Mouse (Mus musculus) limb, embryonic 11.5 days (tissue): ENCODE results near the gene Cyp8b1. TPM values are rescaled to one million over a fixed set of nuclear protein-coding genes. Genes with fewer than 3 reads are reported as not detected.
A peak's percentile ranks its signal among the peaks of the same experiment; 100 is the strongest.

Experiments
- ATAC-seq: fragments of 200-750 bp; cut with Nextera tagmentation; 2 replicates; pipeline ENCODE4 v1.8.0; 2017; ENCODE audit warnings: low read depth; ENCODE audit not compliant: insufficient number of reproducible peaks, low FRiP score, low TSS enrichment
- DNase-seq: peaks from one replicate; pipeline ENCODE4 v3.0.0-alpha.2; 2015; ENCODE audit warnings: low spot score
- H3K27ac ChIP-seq: fragments of 300-500 bp; sonication (generic); replicated peaks from 2 replicates; pipeline ENCODE4 v1.5.1; 2014; ENCODE audit warnings: low read depth, mild to moderate bottlenecking, low read length
- H3K27me3 ChIP-seq: fragments of 300-500 bp; sonication (generic); 2 replicates; pipeline ENCODE4 v1.6.1; 2014; ENCODE audit warnings: mild to moderate bottlenecking, low read length, mixed read lengths; ENCODE audit not compliant: control insufficient read depth, insufficient read depth
- H3K36me3 ChIP-seq: fragments of 300-500 bp; sonication (generic); 2 replicates; pipeline ENCODE4 v1.6.1; 2014; ENCODE audit warnings: mild to moderate bottlenecking, low read length, moderate library complexity, mixed read lengths; ENCODE audit not compliant: control insufficient read depth, insufficient read depth
- H3K4me1 ChIP-seq: fragments of 300-500 bp; sonication (generic); 2 replicates; pipeline ENCODE4 v1.6.1; 2014; ENCODE audit warnings: low read length, mixed read lengths; ENCODE audit not compliant: control insufficient read depth, insufficient read depth
- H3K4me2 ChIP-seq: fragments of 300-500 bp; sonication (generic); 2 replicates; pipeline ENCODE4 v1.6.1; 2014; ENCODE audit warnings: low read depth, mild to moderate bottlenecking, moderate library complexity; ENCODE audit not compliant: severe bottlenecking
- H3K4me3 ChIP-seq: fragments of 300-500 bp; sonication (generic); 2 replicates; pipeline ENCODE4 v1.5.1; 2014; ENCODE audit warnings: low read depth, low read length
- H3K9ac ChIP-seq: fragments of 300-500 bp; sonication (generic); 2 replicates; pipeline ENCODE4 v1.6.1; 2014; ENCODE audit warnings: mild to moderate bottlenecking, low read length
- H3K9me3 ChIP-seq: fragments of 300-500 bp; sonication (generic); 2 replicates; pipeline ENCODE4 v1.6.1; 2016; ENCODE audit warnings: low read length; ENCODE audit not compliant: control insufficient read depth
- WGBS: fragments of 180-500 bp; shearing (Covaris S2); extraction: QIAGEN DNeasy Blood & Tissue Kit; methylation state at CpG from one replicate; pipeline ENCODE4 v1.1.7; 2014; 5-methylcytosine and 5-hydroxymethylcytosine counted together
- polyA plus RNA-seq: library from polyadenylated mRNA; unstranded; fragments of >200 nt; fragmentation: Nextera tagmentation; extraction: Ambion mirVana; gene quantifications from 2 replicates; pipeline ENCODE4 v1.2.1, GENCODE M21; 2014

Cyp8b1 gene
- polyA plus RNA-seq, 1 experiment from 2014 or later, result not detected

GRCm38 (mm10) chr9:121892057-121892687, 23.9 kb downstream of the Cyp8b1 start:
- Histone ChIP-seq H3K4me1 (no peaks in the 10 kb centered on the region), H3K9me3 (no peaks in the 10 kb centered on the region), H3K9ac (no peak overlapping the region), H3K4me2 (no peak overlapping the region), H3K4me3 (no peak overlapping the region), H3K36me3 (no peaks in the 10 kb centered on the region), H3K27ac (no peak overlapping the region), H3K27me3 (no peaks in the 10 kb centered on the region)
- 87% methylated on average over 12 of the region's 12 CpGs for WGBS
- DNase-seq (no peak), ATAC-seq (no peak)

- no peaks in the 10 kb centered on the region for H3K9me3 ChIP-seq
Measured at GRCm38 (mm10) chr9:121891301-121891700, 24.8 kb downstream of the Cyp8b1 start.

GRCm38 (mm10) chr9:121890441-121890941, 25.6 kb downstream of the Cyp8b1 start:
- Histone ChIP-seq H3K4me3 (no peak overlapping the region), H3K9ac (no peak overlapping the region), H3K36me3 (no peaks in the 10 kb centered on the region), H3K4me2 (no peak overlapping the region), H3K27ac (no peak overlapping the region), H3K4me1 (no peaks in the 10 kb centered on the region), H3K27me3 (no peaks in the 10 kb centered on the region), H3K9me3 (no peaks in the 10 kb centered on the region)
- 42% methylated on average over 18 of the region's 18 CpGs for WGBS
- DNase-seq, result peak; percentile 34
- no peak for ATAC-seq

More at GRCm38 (mm10) chr9:121891301-121891700, 24.8 kb downstream of the Cyp8b1 start:
- Histone ChIP-seq H3K9ac (no peak overlapping the region), H3K4me1 (no peaks in the 10 kb centered on the region), H3K27ac (no peak overlapping the region), H3K27me3 (no peaks in the 10 kb centered on the region), H3K36me3 (no peaks in the 10 kb centered on the region), H3K4me2 (no peak overlapping the region), H3K4me3 (no peak overlapping the region)
- ATAC-seq, result no peak
- no peak for DNase-seq
- 91% methylated on average over 9 of the region's 9 CpGs for WGBS

- 67% methylated on average over 4 of the region's 4 CpGs for WGBS
- no peak overlapping the region for H3K4me2 ChIP-seq
- no peak overlapping the region for H3K4me3 ChIP-seq
Measured at GRCm38 (mm10) chr9:121889927-121890440, 26.1 kb downstream of the Cyp8b1 start.

GRCm38 (mm10) chr9:121882015-121882457, 34.1 kb downstream of the Cyp8b1 start:
- Histone ChIP-seq H3K36me3 (no peaks in the 10 kb centered on the region), H3K4me2 (no peak overlapping the region), H3K27ac (no peak overlapping the region), H3K4me3 (no peak overlapping the region), H3K9ac (no peak overlapping the region), H3K4me1 (no peaks in the 10 kb centered on the region), H3K9me3 (no peaks in the 10 kb centered on the region), H3K27me3 (no peaks in the 10 kb centered on the region)
- DNase-seq (no peak), ATAC-seq (no peak)
- 69% methylated on average over 7 of the region's 7 CpGs for WGBS

More at GRCm38 (mm10) chr9:121889927-121890440, 26.1 kb downstream of the Cyp8b1 start:
- ATAC-seq (no peak), DNase-seq (no peak)
- Histone ChIP-seq H3K9ac (no peak overlapping the region), H3K27ac (no peak overlapping the region), H3K27me3 (no peaks in the 10 kb centered on the region), H3K36me3 (no peaks in the 10 kb centered on the region), H3K9me3 (no peaks in the 10 kb centered on the region), H3K4me1 (no peaks in the 10 kb centered on the region)

- Histone ChIP-seq H3K27ac (no peak overlapping the region), H3K4me1 (no peaks in the 10 kb centered on the region), H3K27me3 (no peaks in the 10 kb centered on the region), H3K9ac (no peak overlapping the region), H3K4me2 (no peak overlapping the region), H3K9me3 (no peaks in the 10 kb centered on the region), H3K4me3 (no peak overlapping the region), H3K36me3 (no peaks in the 10 kb centered on the region)
- DNase-seq (no peak), ATAC-seq (no peak)
- 83% methylated on average over 6 of the region's 6 CpGs for WGBS
Measured at GRCm38 (mm10) chr9:121881301-121881700, 34.8 kb downstream of the Cyp8b1 start.

- Histone ChIP-seq H3K4me2 (no peak overlapping the region), H3K4me1 (no peaks in the 10 kb centered on the region), H3K4me3 (no peak overlapping the region), H3K9me3 (no peaks in the 10 kb centered on the region), H3K36me3 (no peaks in the 10 kb centered on the region), H3K27ac (no peak overlapping the region), H3K9ac (no peak overlapping the region), H3K27me3 (no peaks in the 10 kb centered on the region)
- no peak for ATAC-seq
- DNase-seq, result peak; percentile 68
- WGBS, result 30% methylated on average over 14 of the region's 14 CpGs
Measured at GRCm38 (mm10) chr9:121880840-121881239, 35.3 kb downstream of the Cyp8b1 start.

- no peaks in the 10 kb centered on the region for H3K36me3 ChIP-seq
- no peaks in the 10 kb centered on the region for H3K9me3 ChIP-seq
- no peak overlapping the region for H3K27ac ChIP-seq
- ATAC-seq (no peak), DNase-seq (peak; percentile 68)
- no peak overlapping the region for H3K4me2 ChIP-seq
- H3K4me1 ChIP-seq, result no peaks in the 10 kb centered on the region
- no peak overlapping the region for H3K9ac ChIP-seq
- WGBS, result 12% methylated on average over 3 of the region's 3 CpGs
- H3K27me3 ChIP-seq, result no peaks in the 10 kb centered on the region
- no peak overlapping the region for H3K4me3 ChIP-seq
Measured at GRCm38 (mm10) chr9:121877052-121877740, 38.9 kb downstream of the Cyp8b1 start.
